Mouse (Mus musculus) liver, embryonic 11.5 days (tissue): Measurements from ENCODE around the gene Sfxn2. TPM values are rescaled to one million over a fixed set of nuclear protein-coding genes. Genes with fewer than 3 reads are reported as not detected.

ENCODE experiments used
- ATAC-seq: fragments of 200-750 bp; cut with Nextera tagmentation; replicated peaks from 2 replicates; pipeline ENCODE4 v1.8.0; 2017; ENCODE audit warnings: moderate number of reproducible peaks, mild to moderate bottlenecking, moderate TSS enrichment, moderate library complexity; ENCODE audit not compliant: low FRiP score
- DNase-seq: peaks from one replicate; pipeline ENCODE4 v3.0.0-alpha.2; 2017; ENCODE audit warnings: low spot score
- H3K27ac ChIP-seq: fragments of 300-500 bp; sonication (generic); 2 replicates; pipeline ENCODE4 v1.5.1; 2014; ENCODE audit warnings: mild to moderate bottlenecking, low read depth, low read length, control low read depth
- H3K27me3 ChIP-seq: fragments of 300-500 bp; sonication (generic); replicated peaks from 2 replicates; pipeline ENCODE4 v1.6.1; 2014; ENCODE audit warnings: low read length, mixed read lengths; ENCODE audit not compliant: control insufficient read depth, insufficient read depth
- H3K36me3 ChIP-seq: fragments of 300-500 bp; sonication (generic); 2 replicates; pipeline ENCODE4 v1.6.1; 2014; ENCODE audit warnings: mild to moderate bottlenecking, low read length, moderate library complexity, mixed read lengths; ENCODE audit not compliant: control insufficient read depth, insufficient read depth
- H3K4me1 ChIP-seq: fragments of 300-500 bp; sonication (generic); replicated peaks from 2 replicates; pipeline ENCODE4 v1.6.1; 2014; ENCODE audit warnings: low read length, mixed read lengths; ENCODE audit not compliant: control insufficient read depth, insufficient read depth
- H3K4me2 ChIP-seq: fragments of 300-500 bp; sonication (generic); 2 replicates; pipeline ENCODE4 v1.6.1; 2014; ENCODE audit warnings: mild to moderate bottlenecking, control low read depth, moderate library complexity
- H3K4me3 ChIP-seq: fragments of 300-500 bp; sonication (generic); 2 replicates; pipeline ENCODE4 v1.5.1; 2014; ENCODE audit warnings: low read depth, low read length, control low read depth
- H3K9ac ChIP-seq: fragments of 300-500 bp; sonication (generic); 2 replicates; pipeline ENCODE4 v1.6.1; 2014; ENCODE audit warnings: low read depth, low read length, control low read depth
- H3K9me3 ChIP-seq: fragments of 300-500 bp; sonication (generic); 2 replicates; pipeline ENCODE4 v1.6.1; 2016; ENCODE audit warnings: low read length, inconsistent platforms, mixed read lengths; ENCODE audit not compliant: control insufficient read depth
- WGBS: fragments of 180-500 bp; shearing (Covaris S2); extraction: QIAGEN DNeasy Blood & Tissue Kit; methylation state at CpG from one replicate; pipeline ENCODE4 v1.1.7; 2014; 5-methylcytosine and 5-hydroxymethylcytosine counted together
- polyA plus RNA-seq: library from polyadenylated mRNA; unstranded; fragments of >200 nt; fragmentation: Nextera tagmentation; extraction: Ambion mirVana; gene quantifications from 2 replicates; pipeline ENCODE4 v1.2.1, GENCODE M21; 2014

Sfxn2 gene
- polyA plus RNA-seq, 1 experiment from 2014 or later = 26.2 TPM

- ATAC-seq = no peak
- no peak overlapping the region for H3K9ac ChIP-seq
- H3K9me3 ChIP-seq = no peaks in the 10 kb centered on the region
- no peak overlapping the region for H3K4me2 ChIP-seq
- peak overlapping the region; percentile 16; the same call in 1 of the 2 replicates for H3K27ac ChIP-seq
- no peaks in the 10 kb centered on the region for H3K27me3 ChIP-seq
- peaks cover 36% of the 10 kb centered on the region for H3K4me1 ChIP-seq
- DNase-seq = no peak
- H3K4me3 ChIP-seq = no peak overlapping the region
- H3K36me3 ChIP-seq = peaks cover 4% of the 10 kb centered on the region; the same call in 1 of the 2 replicates
- 84% methylated on average over 12 of the region's 12 CpGs for WGBS
Observed at GRCm38 (mm10) chr19:46646041-46646481, 72.9 kb downstream of the Sfxn2 start.

- no peak for DNase-seq
- no peak overlapping the region for H3K27ac ChIP-seq
- no peak overlapping the region for H3K9ac ChIP-seq
- H3K27me3 ChIP-seq = no peaks in the 10 kb centered on the region
- peaks cover 25% of the 10 kb centered on the region for H3K4me1 ChIP-seq
- no peak overlapping the region for H3K4me3 ChIP-seq
- no peaks in the 10 kb centered on the region for H3K9me3 ChIP-seq
- ATAC-seq = no peak
- H3K4me2 ChIP-seq = no peak overlapping the region
- WGBS = 74% methylated on average over 3 of the region's 3 CpGs
- H3K36me3 ChIP-seq = peaks cover 8% of the 10 kb centered on the region; the same call in 1 of the 2 replicates
Observed at GRCm38 (mm10) chr19:46647254-46647653, 74.1 kb downstream of the Sfxn2 start.

Other genes starting within 250 kb of the Sfxn2 start
- 11.9 and 12.4 TPM in 2 replicates for gene Psd, start 246.2 kb upstream of the Sfxn2 start, polyA plus RNA-seq
- 15.7 and 16.4 TPM in 2 replicates for gene Fbxl15, start 245.2 kb upstream of the Sfxn2 start, polyA plus RNA-seq
- gene Cuedc2, start 234.7 kb upstream of the Sfxn2 start, polyA plus RNA-seq = 151 and 153 TPM in 2 replicates
- gene Mfsd13a, start 232.2 kb upstream of the Sfxn2 start, polyA plus RNA-seq = 21.9 and 25.4 TPM in 2 replicates
- 0.87 and 1.5 TPM in 2 replicates for gene 2310034G01Rik, start 223.1 kb upstream of the Sfxn2 start, polyA plus RNA-seq
- gene Actr1a, start 177.6 kb upstream of the Sfxn2 start, polyA plus RNA-seq = 90.6 and 103 TPM in 2 replicates
- 22.8 and 24.7 TPM in 2 replicates for gene Sufu, start 176.5 kb upstream of the Sfxn2 start, polyA plus RNA-seq
- gene Trim8, start 71.7 kb upstream of the Sfxn2 start, polyA plus RNA-seq = 22.9 and 24.1 TPM in 2 replicates
- gene Arl3, start 167 bp upstream of the Sfxn2 start, polyA plus RNA-seq = 42.6 and 50.5 TPM in 2 replicates
- 36.6 and 40.7 TPM in 2 replicates for gene Wbp1l, start 25.7 kb downstream of the Sfxn2 start, polyA plus RNA-seq
- 0.27 and 0.30 TPM in 2 replicates for gene Cyp17a1, start 99.8 kb downstream of the Sfxn2 start, polyA plus RNA-seq
- gene Borcs7, start 116.5 kb downstream of the Sfxn2 start, polyA plus RNA-seq = 9.9 and 13.8 TPM in 2 replicates
- gene As3mt, start 134.1 kb downstream of the Sfxn2 start, polyA plus RNA-seq = 26.0 and 29.3 TPM in 2 replicates
- 1.9 and 2.6 TPM in 2 replicates for gene Cnnm2, start 188.2 kb downstream of the Sfxn2 start, polyA plus RNA-seq